Mouse (Mus musculus) spleen, adult 2 months (tissue): ENCODE measurements around the gene Nup98. TPM values are rescaled to one million over a fixed set of nuclear protein-coding genes. Genes with fewer than 3 reads are reported as not detected.

Source experiments
- DNase-seq, 2 experiments: peaks; one replicate each; pipeline versions ENCODE4 v3.0.0 to v3.0.0-alpha.2; 2012 to 2021; ENCODE audit warnings: low spot score in 2 of 2, low read depth in 1 of 2
- H3K27ac ChIP-seq: fragments of 200-500 bp; 2 replicates; pipeline ENCODE4 v1.5.1; 2012; ENCODE audit warnings: low read length, inconsistent platforms; ENCODE audit not compliant: insufficient read depth
- H3K27me3 ChIP-seq: fragments of 200-500 bp; 2 replicates; pipeline ENCODE4 v1.6.1; 2012; ENCODE audit warnings: mild to moderate bottlenecking, moderate library complexity, low read length, inconsistent platforms; ENCODE audit not compliant: control insufficient read depth, insufficient read depth
- H3K36me3 ChIP-seq: fragments of 200-500 bp; 2 replicates; pipeline ENCODE4 v1.6.1; 2012; ENCODE audit warnings: mild to moderate bottlenecking, low read length, inconsistent platforms; ENCODE audit not compliant: control insufficient read depth, insufficient read depth
- H3K4me1 ChIP-seq: fragments of 200-500 bp; 2 replicates; pipeline ENCODE4 v1.6.1; 2011; ENCODE audit warnings: inconsistent platforms; ENCODE audit not compliant: control insufficient read depth, insufficient read depth, insufficient read length
- H3K4me3 ChIP-seq: fragments of 200-500 bp; 2 replicates; pipeline ENCODE4 v1.5.1; 2011; ENCODE audit warnings: mild to moderate bottlenecking, inconsistent platforms; ENCODE audit not compliant: insufficient read depth, insufficient read length; ENCODE audit errors: extremely low read depth
- CTCF ChIP-seq: fragments of 200-500 bp; IDR thresholded peaks from 2 replicates; pipeline ENCODE4 v1.5.1; 2011; ENCODE audit warnings: mild to moderate bottlenecking, inconsistent platforms; ENCODE audit not compliant: insufficient read depth, insufficient read length, insufficient replicate concordance; ENCODE audit errors: extremely low read depth
- POLR2A ChIP-seq: fragments of 200-500 bp; IDR thresholded peaks from 2 replicates; pipeline ENCODE4 v1.6.1; 2011; ENCODE audit warnings: low read depth, low read length, inconsistent platforms
- WGBS: fragments of 180-500 bp; shearing (Covaris S2); methylation state at CpG from one replicate; pipeline ENCODE4 v1.1.7; 2018; 5-methylcytosine and 5-hydroxymethylcytosine counted together
- polyA plus RNA-seq: library from polyadenylated mRNA; depleted of rRNA; stranded (reverse); fragments of >200 nt; gene quantifications from 2 replicates; pipeline ENCODE4 v1.2.3, GENCODE M21; 2012

Gene Nup98
- polyA plus RNA-seq, 1 experiment: 11.5 TPM

- 84% methylated on average over 5 of the region's 5 CpGs for WGBS
- Histone ChIP-seq H3K4me1 (peaks cover 8% of the 10 kb centered on the region; the same call in 1 of the 2 replicates), H3K36me3 (no peaks in the 10 kb centered on the region), H3K27ac (no peak overlapping the region), H3K4me3 (no peak overlapping the region), H3K27me3 (no peaks in the 10 kb centered on the region)
- TF ChIP-seq CTCF: no peak
- TF ChIP-seq POLR2A: no peak
- no peak for DNase-seq
These were observed 109.1 kb downstream of the Nup98 start for GRCm38 (mm10) chr7:102100868-102101267.

GRCm38 (mm10) chr7:102099760-102100661 lies 110.0 kb downstream of the Nup98 start:
- Histone ChIP-seq H3K27me3 (no peaks in the 10 kb centered on the region), H3K4me1 (peaks cover 8% of the 10 kb centered on the region; the same call in 1 of the 2 replicates), H3K4me3 (peak overlapping the region; percentile 50), H3K27ac (no peak overlapping the region), H3K36me3 (no peaks in the 10 kb centered on the region)
- TF ChIP-seq CTCF (no peak), POLR2A (no peak)
- WGBS: 14% methylated on average over 30 of the region's 30 CpGs
- DNase-seq: peak; percentile 16 to 65

GRCm38 (mm10) chr7:102087336-102087735 lies 122.6 kb downstream of the Nup98 start:
- 84% methylated on average over 4 of the region's 4 CpGs for WGBS
- no peak for DNase-seq
- peaks cover 3% of the 10 kb centered on the region; the same call in 1 of the 2 replicates for H3K36me3 ChIP-seq
- H3K4me3 ChIP-seq: no peak overlapping the region
- H3K4me1 ChIP-seq: no peaks in the 10 kb centered on the region
- no peak overlapping the region for H3K27ac ChIP-seq
- TF ChIP-seq CTCF: no peak
- TF ChIP-seq POLR2A: no peak
- H3K27me3 ChIP-seq: no peaks in the 10 kb centered on the region

GRCm38 (mm10) chr7:102084041-102084696 lies 125.8 kb downstream of the Nup98 start:
- no peaks in the 10 kb centered on the region for H3K4me1 ChIP-seq
- no peak overlapping the region for H3K27ac ChIP-seq
- H3K4me3 ChIP-seq: no peak overlapping the region
- no peaks in the 10 kb centered on the region for H3K27me3 ChIP-seq
- DNase-seq: no peak
- 90% methylated on average over 26 of the region's 26 CpGs for WGBS
- peaks cover 17% of the 10 kb centered on the region for H3K36me3 ChIP-seq
- TF ChIP-seq POLR2A (no peak), CTCF (no peak)

GRCm38 (mm10) chr7:102082816-102083215 lies 127.2 kb downstream of the Nup98 start, which contains the start of gene Trpc2:
Gene Trpc2 (plus strand): TSS chr7:102083116.
- WGBS: 79% methylated on average over 5 of the region's 5 CpGs
- DNase-seq: no peak
- no peak within 1 kb of the TSS for H3K27ac ChIP-seq
- no peak for TF ChIP-seq POLR2A
- TF ChIP-seq CTCF: no peak
- no peaks in the 10 kb centered on the region for H3K27me3 ChIP-seq
- no peak within 1 kb of the TSS for H3K4me3 ChIP-seq
- peaks cover 20% of the 10 kb centered on the region for H3K36me3 ChIP-seq
- no peaks in the 10 kb centered on the region for H3K4me1 ChIP-seq

GRCm38 (mm10) chr7:102081784-102082183 lies 128.2 kb downstream of the Nup98 start:
- Histone ChIP-seq H3K27me3 (no peaks in the 10 kb centered on the region), H3K27ac (no peak overlapping the region), H3K4me3 (no peak overlapping the region), H3K36me3 (peaks cover 21% of the 10 kb centered on the region), H3K4me1 (no peaks in the 10 kb centered on the region)
- DNase-seq: no peak
- WGBS: 96% methylated on average over 5 of the region's 5 CpGs
- TF ChIP-seq POLR2A (no peak), CTCF (no peak)

- 94% methylated on average over 8 of the region's 8 CpGs for WGBS
- Histone ChIP-seq H3K36me3 (peaks cover 27% of the 10 kb centered on the region), H3K4me1 (no peaks in the 10 kb centered on the region), H3K27ac (no peak overlapping the region), H3K27me3 (no peaks in the 10 kb centered on the region), H3K4me3 (no peak overlapping the region)
- no peak for DNase-seq
- TF ChIP-seq CTCF (no peak), POLR2A (no peak)
These were observed 129.7 kb downstream of the Nup98 start for GRCm38 (mm10) chr7:102080311-102080710.
